Mouse (Mus musculus): ENCODE data around the gene Mtg1.

Mtg1 gene

DNA sequence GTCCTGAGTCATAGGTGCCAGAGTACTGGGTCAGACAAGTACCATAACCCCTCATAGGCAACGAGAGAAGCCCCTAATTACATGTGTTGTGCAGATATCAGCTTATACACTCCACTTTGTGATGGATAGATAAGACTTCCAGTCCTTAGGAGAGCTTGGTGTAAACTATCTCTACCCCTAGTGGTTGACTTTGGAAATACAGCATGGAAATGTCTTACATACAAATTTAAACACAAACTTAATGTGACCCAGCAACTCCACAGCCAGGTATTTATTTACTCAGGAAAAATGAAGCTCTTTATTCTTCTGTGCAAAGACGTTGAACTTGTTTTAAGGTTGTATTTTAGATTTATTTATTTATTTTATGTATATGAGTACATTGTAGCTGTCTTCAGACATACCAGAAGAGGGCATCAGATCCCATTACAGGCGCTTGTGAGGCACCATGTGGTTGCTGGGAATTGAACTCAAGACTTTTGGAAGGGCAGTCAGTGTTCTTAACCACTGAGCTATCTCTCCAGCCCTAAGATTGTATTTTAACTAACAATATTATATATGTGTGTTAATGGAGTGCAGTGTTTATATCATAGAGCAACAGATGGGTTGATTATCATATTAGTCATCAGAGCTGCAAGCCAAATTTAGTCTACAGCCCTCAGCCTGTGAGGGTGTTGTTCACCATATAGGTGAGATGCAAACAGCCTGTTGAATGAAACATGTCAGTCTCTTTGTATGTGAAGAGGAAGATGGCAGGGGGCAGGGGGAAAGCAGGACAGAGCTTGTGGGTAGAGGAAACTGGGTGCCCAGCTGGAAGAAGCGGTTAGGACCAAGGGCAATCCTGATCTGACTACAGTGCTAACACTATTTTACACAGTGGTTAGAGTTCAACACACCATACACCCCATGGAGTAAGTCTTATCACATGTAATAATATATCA lies 51.3 kb downstream of the Mtg1 start:
- CTCF ChIA-PET = no interaction called here

DNA sequence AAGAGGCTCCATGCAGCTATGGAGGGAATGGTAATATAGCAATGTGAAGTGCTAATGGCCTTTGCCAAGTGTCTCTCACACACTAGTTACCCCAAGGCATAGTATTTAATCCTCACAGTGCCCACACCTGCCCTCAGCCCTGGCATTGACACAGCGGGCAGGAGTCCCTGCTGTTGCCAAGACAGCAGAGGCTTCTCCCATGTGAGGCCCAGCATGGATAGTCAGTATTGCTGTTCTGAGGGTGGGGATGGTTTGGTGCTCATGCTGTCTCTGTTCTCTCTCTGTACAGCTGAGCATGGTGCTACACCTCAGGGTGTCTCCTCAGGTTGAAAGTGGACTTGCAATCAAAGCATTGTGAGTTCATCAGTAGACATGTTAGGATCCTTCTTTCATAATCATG lies 53.1 kb downstream of the Mtg1 start:
- CTCF ChIA-PET = no interaction called here

DNA sequence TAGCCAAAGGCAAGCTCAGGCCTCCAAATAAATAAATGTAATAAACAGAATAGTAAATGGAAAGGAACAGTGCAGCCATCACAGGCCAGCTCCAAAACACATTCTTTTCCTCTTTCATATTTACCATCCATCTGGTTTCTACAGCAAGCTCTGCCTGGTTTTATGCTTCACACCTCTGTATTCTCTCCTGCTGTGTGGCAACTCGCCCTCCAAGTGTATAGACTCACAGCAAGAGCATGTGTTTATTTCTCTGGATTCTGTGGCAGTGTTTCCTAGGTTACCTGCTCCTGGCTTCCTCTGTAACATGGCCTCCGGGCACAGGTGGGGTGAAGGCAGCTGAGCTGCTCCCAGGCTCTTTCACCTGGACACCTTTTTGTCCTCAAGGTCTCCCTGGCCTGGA lies 55.1 kb downstream of the Mtg1 start:
- CTCF ChIA-PET = interaction anchor here (0.6 kb wide), 1 partner anchor 1022 kb away, joined by 10 read pairs; no protein-coding TSS in a partner anchor

DNA sequence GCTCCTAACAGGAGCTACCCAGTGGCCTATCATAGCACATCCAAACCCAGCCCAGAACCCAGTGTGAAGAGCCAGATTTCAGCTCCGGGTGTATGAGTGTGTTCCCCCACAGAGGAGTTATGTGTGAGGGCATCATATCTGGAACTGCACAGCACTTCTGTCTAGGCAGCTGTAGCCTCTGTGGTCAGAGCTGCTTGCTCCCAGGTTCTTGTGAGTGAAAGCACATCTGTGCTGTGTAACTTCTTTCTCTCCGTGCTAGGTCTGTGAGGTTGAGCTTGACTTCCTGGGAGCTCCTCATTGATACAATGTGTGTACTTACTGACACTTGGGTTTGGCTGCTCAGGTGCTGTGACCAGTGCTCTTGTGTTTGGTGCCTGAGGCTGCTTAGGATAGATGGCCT lies 55.5 kb downstream of the Mtg1 start:
- CTCF ChIA-PET = interaction anchor here (0.6 kb wide), 1 partner anchor 1022 kb away, joined by 10 read pairs; no protein-coding TSS in a partner anchor

DNA sequence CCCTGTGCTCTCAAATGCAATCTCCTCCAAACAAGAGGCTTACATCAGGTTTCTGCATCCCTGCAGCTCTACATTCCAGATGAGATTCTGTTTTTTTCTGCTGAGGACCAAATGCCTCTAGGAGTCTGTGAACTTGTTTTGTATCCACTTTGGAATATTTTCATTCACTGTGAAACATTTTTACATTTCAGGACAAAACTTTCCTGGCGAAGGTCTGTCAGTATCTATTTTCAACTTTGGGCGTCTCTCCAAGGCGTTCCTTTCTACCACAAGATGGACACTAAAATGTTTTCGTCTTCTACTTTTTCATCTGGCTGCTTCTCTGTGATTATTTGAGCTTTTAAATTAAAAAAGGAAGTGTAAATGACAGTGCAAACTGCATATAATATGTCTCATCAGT lies 56.7 kb downstream of the Mtg1 start:
- CTCF ChIA-PET = no interaction called here

DNA sequence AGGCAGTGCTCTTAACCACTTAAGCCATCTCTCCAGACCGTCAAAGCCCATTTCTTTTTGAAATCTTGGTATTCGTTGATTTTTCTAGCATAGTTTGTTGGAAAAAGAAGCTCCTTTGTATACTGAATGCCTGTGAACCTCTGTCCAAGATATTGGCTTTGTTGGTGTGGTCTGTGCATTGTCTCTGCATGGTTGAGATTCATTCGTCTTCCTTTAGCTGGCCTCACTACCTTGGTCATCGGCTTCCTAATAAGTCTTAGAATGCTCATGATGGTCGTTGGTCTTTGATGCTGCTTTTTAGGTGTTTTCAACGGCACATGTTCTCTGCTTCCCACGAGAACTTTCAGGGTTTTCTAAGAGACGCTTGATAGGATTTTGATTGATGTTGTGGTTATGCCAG lies 58.6 kb downstream of the Mtg1 start:
- CTCF ChIA-PET = no interaction called here
